Mouse (Mus musculus) naive thymus-derived CD4-positive, alpha-beta T cell, adult 5 months (primary cell): ENCODE measurements around the gene Nbl1. TPM values are rescaled to one million over a fixed set of nuclear protein-coding genes. Genes with fewer than 3 reads are reported as not detected.

Experiments used
- polyA plus RNA-seq: library from polyadenylated mRNA; unstranded; fragments of 100-300 nt; shearing (Covaris generic); gene quantifications from one replicate; pipeline ENCODE4 v1.2.1, GENCODE M21; 2017

Gene Nbl1
- polyA plus RNA-seq: not detected

GRCm38 (mm10) chr4:139092356-139093195, at the start of gene Nbl1:
Nbl1 (minus strand) TSS chr4:139092993.

GRCm38 (mm10) chr4:139130701-139131549, 38.1 kb upstream of the Nbl1 start, which contains the start of gene Minos1:
Minos1 (minus strand) TSS chr4:139131113.

GRCm38 (mm10) chr4:139075041-139075711, 17.6 kb downstream of the Nbl1 start, which contains the start of gene Htr6:
Htr6 (minus strand) TSS chr4:139075570.

Other genes starting within 250 kb of the Nbl1 start
- gene Pla2g5, start 229.5 kb downstream of the Nbl1 start, polyA plus RNA-seq: not detected
- not detected for gene Gm13030, start 219.0 kb downstream of the Nbl1 start, polyA plus RNA-seq
- gene Pla2g2e, start 215.1 kb downstream of the Nbl1 start, polyA plus RNA-seq: not detected
- 9.4 TPM for gene Otud3, start 179.0 kb downstream of the Nbl1 start, polyA plus RNA-seq
- not detected for gene Rnf186, start 125.9 kb downstream of the Nbl1 start, polyA plus RNA-seq
- gene Tmco4, start 120.1 kb downstream of the Nbl1 start, polyA plus RNA-seq: 34.6 TPM
- gene Htr6, start 17.4 kb downstream of the Nbl1 start, polyA plus RNA-seq: not detected
- gene Minos1, start 38.1 kb upstream of the Nbl1 start, polyA plus RNA-seq: 244 TPM
- 460 TPM for gene Capzb, start 99.9 kb upstream of the Nbl1 start, polyA plus RNA-seq
- 7.7 TPM for gene Pqlc2, start 217.7 kb upstream of the Nbl1 start, polyA plus RNA-seq
- gene Akr7a5, start 217.8 kb upstream of the Nbl1 start, polyA plus RNA-seq: 30.2 TPM